Mouse (Mus musculus) stomach, postnatal 0 days (tissue): ENCODE results near the gene Ddx46. TPM values are rescaled to one million over a fixed set of nuclear protein-coding genes. Genes with fewer than 3 reads are reported as not detected.
"Not testable (repeated sequence)": the region's sequence is repeated elsewhere in the genome, so short reads cannot be mapped to it uniquely, and the experiment has no call there.

ENCODE experiments used
- ATAC-seq: fragments of 200-750 bp; cut with Nextera tagmentation; 2 replicates; pipeline ENCODE4 v1.8.0; 2017; ENCODE audit not compliant: low FRiP score, low TSS enrichment
- DNase-seq: peaks from one replicate; pipeline ENCODE4 v3.0.0-alpha.2; 2016; ENCODE audit warnings: low spot score
- H3K27ac ChIP-seq: fragments of 300-500 bp; sonication (generic); replicated peaks from 2 replicates; pipeline ENCODE4 v1.5.1; 2014; ENCODE audit warnings: mild to moderate bottlenecking, control low read depth
- H3K27me3 ChIP-seq: fragments of 300-500 bp; sonication (generic); 2 replicates; pipeline ENCODE4 v1.6.1; 2014; ENCODE audit warnings: low read length; ENCODE audit not compliant: control insufficient read depth, insufficient read depth
- H3K36me3 ChIP-seq: fragments of 300-500 bp; sonication (generic); 2 replicates; pipeline ENCODE4 v1.6.1; 2014; ENCODE audit warnings: low read length, mixed read lengths; ENCODE audit not compliant: control insufficient read depth, insufficient read depth
- H3K4me1 ChIP-seq: fragments of 300-500 bp; sonication (generic); replicated peaks from 2 replicates; pipeline ENCODE4 v1.6.1; 2014; ENCODE audit warnings: antibody characterized with exemption; ENCODE audit not compliant: control insufficient read depth, insufficient read depth
- H3K4me2 ChIP-seq: fragments of 300-500 bp; sonication (generic); replicated peaks from 2 replicates; pipeline ENCODE4 v1.6.1; 2014; ENCODE audit warnings: low read depth, mild to moderate bottlenecking, control low read depth, moderate library complexity
- H3K4me3 ChIP-seq: fragments of 300-500 bp; sonication (generic); 2 replicates; pipeline ENCODE4 v1.5.1; 2014; ENCODE audit warnings: low read depth, low read length, control low read depth
- H3K9ac ChIP-seq: fragments of 300-500 bp; sonication (generic); 2 replicates; pipeline ENCODE4 v1.6.1; 2014; ENCODE audit warnings: mild to moderate bottlenecking, low read length, control low read depth, mixed read lengths
- H3K9me3 ChIP-seq: fragments of 300-500 bp; sonication (generic); 2 replicates; pipeline ENCODE4 v1.6.1; 2016; ENCODE audit warnings: low read length; ENCODE audit not compliant: control insufficient read depth
- CTCF ChIP-seq: IDR thresholded peaks from 2 replicates; pipeline ENCODE4 v1.5.1; 2016; ENCODE audit warnings: antibody characterized with exemption, low read depth, mild to moderate bottlenecking, moderate library complexity
- EP300 ChIP-seq: optimal IDR thresholded peaks from 2 replicates; pipeline ENCODE3; 2016; ENCODE audit warnings: antibody characterized with exemption
- WGBS: fragments of 180-500 bp; shearing (Covaris S2); extraction: QIAGEN DNeasy Blood & Tissue Kit; methylation state at CpG from one replicate; pipeline ENCODE4 v1.1.7; 2014; 5-methylcytosine and 5-hydroxymethylcytosine counted together
- polyA plus RNA-seq: library from polyadenylated mRNA; unstranded; fragments of >200 nt; fragmentation: Nextera tagmentation; extraction: Ambion mirVana; gene quantifications from 2 replicates; pipeline ENCODE4 v1.2.1, GENCODE M21; 2015

The Ddx46 gene
- polyA plus RNA-seq, 1 experiment from 2014 or later: 14.9 TPM

GRCm38 (mm10) chr13:55607624-55608006 is 27.2 kb upstream of the Ddx46 start:
- Histone ChIP-seq H3K27ac (no peak overlapping the region), H3K36me3 (peaks cover 28% of the 10 kb centered on the region), H3K27me3 (no peaks in the 10 kb centered on the region), H3K9ac (no peak overlapping the region), H3K4me1 (no peaks in the 10 kb centered on the region), H3K9me3 (no peaks in the 10 kb centered on the region), H3K4me3 (no peak overlapping the region), H3K4me2 (no peak overlapping the region)
- ATAC-seq (no peak), DNase-seq (no peak)
- 92% methylated on average over 2 of the region's 2 CpGs for WGBS
- no peak for TF ChIP-seq EP300

- H3K27ac ChIP-seq: no peak overlapping the region
These were observed 22.8 kb upstream of the Ddx46 start for GRCm38 (mm10) chr13:55611996-55612395.

GRCm38 (mm10) chr13:55613471-55613870 is 21.4 kb upstream of the Ddx46 start:
- ATAC-seq: no peak
- H3K4me3 ChIP-seq: no peak overlapping the region
- H3K9ac ChIP-seq: no peak overlapping the region
- WGBS: 45% methylated on average over 5 of the region's 5 CpGs
- no peak for TF ChIP-seq EP300
- TF ChIP-seq CTCF: no peak
- no peak for DNase-seq
- H3K4me2 ChIP-seq: no peak overlapping the region
- H3K27me3 ChIP-seq: no peaks in the 10 kb centered on the region
- H3K27ac ChIP-seq: no peak overlapping the region
- no peaks in the 10 kb centered on the region for H3K9me3 ChIP-seq
- H3K4me1 ChIP-seq: no peaks in the 10 kb centered on the region
- H3K36me3 ChIP-seq: peaks cover 14% of the 10 kb centered on the region

More at GRCm38 (mm10) chr13:55611996-55612395, 22.8 kb upstream of the Ddx46 start:
- no peak overlapping the region for H3K4me2 ChIP-seq
- ATAC-seq: no peak
- H3K4me3 ChIP-seq: no peak overlapping the region
- DNase-seq: no peak
- WGBS: 85% methylated on average over 7 of the region's 7 CpGs
- H3K27me3 ChIP-seq: no peaks in the 10 kb centered on the region
- no peak for TF ChIP-seq EP300
- TF ChIP-seq CTCF: no peak
- H3K4me1 ChIP-seq: no peaks in the 10 kb centered on the region
- H3K9me3 ChIP-seq: no peaks in the 10 kb centered on the region
- no peak overlapping the region for H3K9ac ChIP-seq
- peaks cover 19% of the 10 kb centered on the region for H3K36me3 ChIP-seq

GRCm38 (mm10) chr13:55619328-55619727 is 15.5 kb upstream of the Ddx46 start:
- ATAC-seq (no peak), DNase-seq (no peak)
- WGBS: 86% methylated on average over 4 of the region's 4 CpGs
- no peaks in the 10 kb centered on the region for H3K4me1 ChIP-seq
- no peaks in the 10 kb centered on the region for H3K36me3 ChIP-seq
- H3K27ac ChIP-seq: no peak overlapping the region
- H3K27me3 ChIP-seq: no peaks in the 10 kb centered on the region
- H3K4me2 ChIP-seq: no peak overlapping the region
- TF ChIP-seq CTCF (no peak), EP300 (no peak)
- no peak overlapping the region for H3K9ac ChIP-seq
- no peak overlapping the region for H3K4me3 ChIP-seq
- H3K9me3 ChIP-seq: no peaks in the 10 kb centered on the region

GRCm38 (mm10) chr13:55620275-55620674 is 14.6 kb upstream of the Ddx46 start:
- 78% methylated on average over 2 of the region's 2 CpGs for WGBS
- TF ChIP-seq CTCF (no peak), EP300 (no peak)
- no peak for ATAC-seq

GRCm38 (mm10) chr13:55622156-55622648 is 12.6 kb upstream of the Ddx46 start:
- H3K9me3 ChIP-seq, H3K27me3 ChIP-seq, H3K36me3 ChIP-seq, ATAC-seq, DNase-seq, H3K4me1 ChIP-seq: not testable (repeated sequence)
- Histone ChIP-seq H3K4me3 (peak overlapping the region; percentile 85), H3K4me2 (peak overlapping the region; percentile 83), H3K27ac (peak overlapping the region; percentile 85), H3K9ac (peak overlapping the region; percentile 78)
- 13% methylated on average over 19 of the region's 20 CpGs for WGBS

More at GRCm38 (mm10) chr13:55620275-55620674, 14.6 kb upstream of the Ddx46 start:
- DNase-seq: no peak
- no peak overlapping the region for H3K9ac ChIP-seq
- H3K27ac ChIP-seq: no peak overlapping the region
- no peaks in the 10 kb centered on the region for H3K9me3 ChIP-seq
- no peaks in the 10 kb centered on the region for H3K27me3 ChIP-seq
- no peak overlapping the region for H3K4me2 ChIP-seq
- H3K4me3 ChIP-seq: no peak overlapping the region
- H3K4me1 ChIP-seq: no peaks in the 10 kb centered on the region
- H3K36me3 ChIP-seq: peaks cover 4% of the 10 kb centered on the region; the same call in 1 of the 2 replicates
